Mouse (Mus musculus): ENCODE data around the gene Dhrs1. TPM values are rescaled to one million over a fixed set of nuclear protein-coding genes. Genes with fewer than 3 reads are reported as not detected.

Dhrs1 gene
- polyA plus RNA-seq, 1 experiment from 2014 or later: 60.3 TPM

DNA sequence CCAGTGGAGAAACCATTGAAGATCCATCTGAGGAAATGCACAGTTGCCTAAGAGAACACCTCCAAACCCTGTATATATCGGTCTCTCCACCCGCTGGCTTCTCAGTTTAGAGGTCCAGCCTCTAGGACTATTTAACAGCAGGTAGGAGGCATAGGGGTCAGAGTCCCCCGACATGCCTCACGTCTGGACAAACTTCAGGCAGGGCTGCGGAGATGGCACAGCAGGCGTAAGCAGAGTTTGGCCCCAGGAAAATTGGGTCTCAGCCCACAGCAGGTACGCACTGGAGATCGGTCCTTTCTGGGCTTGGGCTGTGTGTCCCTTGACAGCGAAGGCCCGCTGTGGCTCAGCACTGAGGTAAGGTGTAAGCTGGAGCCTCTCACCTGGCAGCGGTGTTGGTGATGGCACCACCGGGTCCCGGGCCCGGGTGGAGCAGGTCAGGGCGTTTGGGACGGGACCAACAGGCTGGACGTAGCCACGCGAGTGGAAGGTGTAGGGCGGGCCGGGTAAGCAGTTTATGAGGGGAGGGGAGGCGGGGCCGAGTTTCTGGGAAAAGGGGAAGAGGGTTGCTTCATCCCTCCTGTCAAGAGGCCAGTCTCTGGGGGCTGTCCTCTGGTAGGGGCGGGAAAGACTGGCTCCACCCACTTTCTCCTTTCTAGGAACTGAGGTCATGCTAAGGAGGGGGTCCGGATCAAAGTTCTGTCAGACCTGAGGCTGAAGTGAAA is 32.3 kb downstream of the Dhrs1 start:
- H3K9me3 ChIP-seq (replicated peaks; ENCODE audit: control insufficient read depth, low read length): no peaks in the 10 kb centered on the region
- 15% methylated on average over 24 of the region's 25 CpGs for WGBS (ENCODE audit: insufficient replicate concordance)
- ATAC-seq (replicated peaks; ENCODE audit: insufficient number of reproducible peaks, low FRiP score, low TSS enrichment): no peak
- peaks cover 8% of the 10 kb centered on the region; the same call in 1 of the 2 replicates for H3K4me1 ChIP-seq (ENCODE audit: control insufficient read depth, insufficient read depth, low read length)
- no peak overlapping the region for H3K9ac ChIP-seq (ENCODE audit: low read depth, low read length)
- peak overlapping the region; percentile 28 for H3K4me3 ChIP-seq (ENCODE audit: low read depth, low read length)
- H3K27me3 ChIP-seq (ENCODE audit: control insufficient read depth, insufficient read depth, low read length): peaks cover 27% of the 10 kb centered on the region
- H3K4me2 ChIP-seq: peak overlapping the region; percentile 62
- H3K36me3 ChIP-seq (ENCODE audit: control insufficient read depth, insufficient read depth, low read length): peaks cover 5% of the 10 kb centered on the region
- no peak overlapping the region for H3K27ac ChIP-seq (ENCODE audit: low read depth, low read length)

DNA sequence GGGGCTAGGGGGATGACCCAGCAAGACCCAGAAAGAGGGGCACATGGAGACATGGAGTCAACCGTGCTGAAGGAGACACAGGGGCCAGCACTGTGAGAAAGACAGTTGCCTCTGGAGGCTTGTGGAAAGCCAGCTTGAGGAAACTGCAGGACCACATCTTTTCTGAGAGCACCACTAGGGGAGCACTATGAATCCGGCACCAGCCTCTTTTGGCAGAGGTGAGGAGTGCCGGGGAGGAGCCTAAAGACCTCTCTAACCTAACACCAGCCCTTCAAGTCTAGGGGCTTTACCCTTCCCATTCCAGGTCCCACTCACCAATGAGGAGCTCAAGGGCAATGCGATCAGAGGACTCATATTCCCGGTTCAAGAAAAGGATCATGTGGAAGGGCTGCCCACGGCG is 33.7 kb downstream of the Dhrs1 start:
- Histone ChIP-seq H3K27me3 (ENCODE audit: control insufficient read depth, insufficient read depth, low read length) (peaks cover 27% of the 10 kb centered on the region), H3K4me1 (ENCODE audit: control insufficient read depth, insufficient read depth, low read length) (peaks cover 8% of the 10 kb centered on the region; the same call in 1 of the 2 replicates), H3K36me3 (ENCODE audit: control insufficient read depth, insufficient read depth, low read length) (no peaks in the 10 kb centered on the region), H3K9ac (ENCODE audit: low read depth, low read length) (no peak overlapping the region), H3K4me3 (ENCODE audit: low read depth, low read length) (no peak overlapping the region), H3K27ac (ENCODE audit: low read depth, low read length) (no peak overlapping the region), H3K9me3 (replicated peaks; ENCODE audit: control insufficient read depth, low read length) (no peaks in the 10 kb centered on the region), H3K4me2 (no peak overlapping the region)
- ATAC-seq (replicated peaks; ENCODE audit: insufficient number of reproducible peaks, low FRiP score, low TSS enrichment): no peak
- 65% methylated on average over 7 of the region's 7 CpGs for WGBS (ENCODE audit: insufficient replicate concordance)

DNA sequence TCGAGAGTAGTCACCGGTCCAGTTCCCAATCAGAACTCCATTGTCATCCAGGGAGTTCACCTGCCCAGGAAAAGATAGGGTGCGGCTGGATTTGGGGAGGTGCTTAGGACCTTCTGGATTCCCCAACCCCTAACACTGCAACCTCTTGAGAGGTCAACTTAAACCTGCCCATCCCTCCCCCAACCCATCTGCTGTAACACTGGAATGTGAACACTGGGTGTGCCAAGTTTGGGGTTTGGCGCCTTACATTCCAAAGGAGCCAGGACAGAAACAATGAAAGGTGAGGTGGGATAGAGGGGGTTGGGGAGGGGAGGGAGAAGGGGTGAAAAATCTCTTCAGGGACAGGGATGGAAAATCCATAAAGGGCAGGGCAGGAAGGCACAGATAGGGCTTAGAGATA is 36.0 kb downstream of the Dhrs1 start:
- Histone ChIP-seq H3K27me3 (ENCODE audit: control insufficient read depth, insufficient read depth, low read length) (peaks cover 27% of the 10 kb centered on the region), H3K9ac (ENCODE audit: low read depth, low read length) (no peak overlapping the region), H3K36me3 (ENCODE audit: control insufficient read depth, insufficient read depth, low read length) (no peaks in the 10 kb centered on the region), H3K4me1 (ENCODE audit: control insufficient read depth, insufficient read depth, low read length) (peaks cover 8% of the 10 kb centered on the region; the same call in 1 of the 2 replicates), H3K4me2 (no peak overlapping the region), H3K4me3 (ENCODE audit: low read depth, low read length) (no peak overlapping the region), H3K27ac (ENCODE audit: low read depth, low read length) (no peak overlapping the region), H3K9me3 (replicated peaks; ENCODE audit: control insufficient read depth, low read length) (no peaks in the 10 kb centered on the region)
- ATAC-seq (replicated peaks; ENCODE audit: insufficient number of reproducible peaks, low FRiP score, low TSS enrichment): no peak
- WGBS (ENCODE audit: insufficient replicate concordance): 77% methylated on average over 4 of the region's 4 CpGs

DNA sequence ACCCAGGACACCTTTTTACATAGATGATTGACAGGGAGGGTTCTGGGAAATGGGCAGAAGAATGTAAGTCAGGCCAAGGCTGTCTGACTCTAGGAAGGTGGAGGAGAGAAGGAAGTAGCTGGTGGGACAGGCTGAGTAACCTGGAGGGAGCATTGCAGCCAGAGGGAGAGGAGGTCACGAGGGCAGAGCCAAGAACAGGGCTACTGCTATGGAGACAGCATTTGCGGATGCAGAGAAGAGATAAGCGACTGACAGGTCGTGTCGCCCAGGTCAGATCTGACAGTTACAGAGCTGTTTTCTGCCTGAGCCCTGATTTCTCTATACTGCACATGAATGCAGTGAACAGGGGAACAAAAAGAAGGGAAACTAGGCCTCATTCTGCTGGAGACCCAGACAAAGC is 38.1 kb downstream of the Dhrs1 start:
- Histone ChIP-seq H3K9me3 (replicated peaks; ENCODE audit: control insufficient read depth, low read length) (no peaks in the 10 kb centered on the region), H3K36me3 (ENCODE audit: control insufficient read depth, insufficient read depth, low read length) (no peaks in the 10 kb centered on the region), H3K9ac (ENCODE audit: low read depth, low read length) (no peak overlapping the region), H3K4me3 (ENCODE audit: low read depth, low read length) (no peak overlapping the region), H3K27me3 (ENCODE audit: control insufficient read depth, insufficient read depth, low read length) (peaks cover 13% of the 10 kb centered on the region), H3K4me1 (ENCODE audit: control insufficient read depth, insufficient read depth, low read length) (no peaks in the 10 kb centered on the region), H3K27ac (ENCODE audit: low read depth, low read length) (no peak overlapping the region), H3K4me2 (no peak overlapping the region)
- no peak for ATAC-seq (replicated peaks; ENCODE audit: insufficient number of reproducible peaks, low FRiP score, low TSS enrichment)
- 59% methylated on average over 5 of the region's 5 CpGs for WGBS (ENCODE audit: insufficient replicate concordance)

DNA sequence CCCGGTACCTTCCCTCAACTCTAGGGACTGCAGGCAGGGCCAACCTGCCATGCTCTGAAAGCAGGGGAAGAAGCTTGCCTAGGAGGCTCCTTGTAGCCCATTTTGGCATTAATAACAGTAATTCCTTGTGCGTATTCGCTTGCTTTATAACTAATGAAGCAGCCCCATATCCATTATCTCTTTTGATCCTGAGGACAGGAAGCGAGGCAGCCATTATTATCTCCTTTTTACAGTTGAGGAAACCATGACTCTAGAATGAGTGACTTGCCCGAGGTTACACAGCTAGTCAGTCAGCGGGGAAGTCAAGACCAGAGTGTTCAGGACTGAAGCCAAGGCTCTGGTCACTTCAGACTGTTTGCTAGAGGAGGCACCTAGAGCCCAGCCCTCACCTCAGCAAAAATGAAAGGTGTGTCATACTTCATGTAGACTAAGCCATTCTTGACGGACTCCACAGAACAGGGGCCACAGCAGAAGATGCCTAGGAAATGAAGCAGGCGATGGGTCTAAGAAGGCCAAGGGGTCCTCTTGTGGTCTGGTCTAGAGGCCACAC is 39.4 kb downstream of the Dhrs1 start:
- H3K27ac ChIP-seq (ENCODE audit: low read depth, low read length): no peak overlapping the region
- no peaks in the 10 kb centered on the region for H3K9me3 ChIP-seq (replicated peaks; ENCODE audit: control insufficient read depth, low read length)

DNA sequence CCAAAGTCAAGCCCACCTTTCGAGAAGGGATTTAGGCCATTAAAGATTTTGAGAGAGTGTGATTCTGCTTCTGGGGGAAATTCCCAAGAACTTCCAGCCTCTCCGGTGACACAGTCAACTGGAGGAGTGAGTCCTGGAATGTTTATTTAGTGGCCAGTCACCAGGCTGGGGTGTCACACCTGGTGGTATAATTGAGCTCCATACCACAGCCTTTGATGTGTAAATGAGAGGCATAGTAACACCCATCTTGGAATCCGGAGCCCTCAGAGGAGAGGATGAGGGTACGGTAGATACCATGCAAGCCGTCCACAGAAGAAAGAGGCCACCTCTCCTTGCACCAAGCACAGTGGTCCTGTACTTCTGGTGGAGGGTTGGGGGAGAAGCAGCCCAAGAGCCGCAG is 42.7 kb downstream of the Dhrs1 start:
- no peak for ATAC-seq (replicated peaks; ENCODE audit: insufficient number of reproducible peaks, low FRiP score, low TSS enrichment)
- H3K9ac ChIP-seq (ENCODE audit: low read depth, low read length): no peak overlapping the region
- 52% methylated on average over 6 of the region's 6 CpGs for WGBS (ENCODE audit: insufficient replicate concordance)
- H3K27me3 ChIP-seq (ENCODE audit: control insufficient read depth, insufficient read depth, low read length): no peaks in the 10 kb centered on the region; the same call in 1 of the 2 replicates
- H3K4me3 ChIP-seq (ENCODE audit: low read depth, low read length): no peak overlapping the region
- H3K27ac ChIP-seq (ENCODE audit: low read depth, low read length): no peak overlapping the region
- no peak overlapping the region for H3K4me2 ChIP-seq
- no peaks in the 10 kb centered on the region for H3K9me3 ChIP-seq (replicated peaks; ENCODE audit: control insufficient read depth, low read length)
- no peaks in the 10 kb centered on the region for H3K4me1 ChIP-seq (ENCODE audit: control insufficient read depth, insufficient read depth, low read length)
- no peaks in the 10 kb centered on the region for H3K36me3 ChIP-seq (ENCODE audit: control insufficient read depth, insufficient read depth, low read length)

More for the DNA sequence above, 39.4 kb downstream of the Dhrs1 start:
- ATAC-seq (replicated peaks; ENCODE audit: insufficient number of reproducible peaks, low FRiP score, low TSS enrichment): no peak
- Histone ChIP-seq H3K27me3 (ENCODE audit: control insufficient read depth, insufficient read depth, low read length) (peaks cover under 1% of the 10 kb centered on the region), H3K4me1 (ENCODE audit: control insufficient read depth, insufficient read depth, low read length) (no peaks in the 10 kb centered on the region), H3K36me3 (ENCODE audit: control insufficient read depth, insufficient read depth, low read length) (no peaks in the 10 kb centered on the region), H3K9ac (ENCODE audit: low read depth, low read length) (no peak overlapping the region), H3K4me3 (ENCODE audit: low read depth, low read length) (no peak overlapping the region), H3K4me2 (no peak overlapping the region)
- 74% methylated on average over 8 of the region's 8 CpGs for WGBS (ENCODE audit: insufficient replicate concordance)

DNA sequence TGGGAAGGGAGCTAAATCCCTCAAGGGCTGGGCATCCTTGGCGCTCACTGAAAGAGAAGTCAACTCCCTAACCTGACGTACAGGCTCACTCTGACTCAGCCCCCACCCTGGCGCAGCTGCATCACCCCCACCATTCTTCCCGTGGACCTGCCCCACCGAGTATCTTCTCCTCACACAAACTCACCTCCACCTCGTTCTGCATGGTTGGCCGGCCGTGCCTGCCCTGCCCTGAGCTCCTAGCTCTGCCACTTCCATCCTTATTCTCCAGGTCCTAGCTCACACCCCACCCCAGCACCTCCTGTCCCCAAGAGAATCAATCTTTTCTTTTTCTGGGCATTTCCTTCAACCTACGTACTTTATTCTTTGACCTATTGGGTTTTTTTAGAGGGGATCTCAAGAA is 44.4 kb downstream of the Dhrs1 start:
- no peak overlapping the region for H3K4me3 ChIP-seq (ENCODE audit: low read depth, low read length)
- no peaks in the 10 kb centered on the region for H3K4me1 ChIP-seq (ENCODE audit: control insufficient read depth, insufficient read depth, low read length)
- 67% methylated on average over 9 of the region's 9 CpGs for WGBS (ENCODE audit: insufficient replicate concordance)
- no peaks in the 10 kb centered on the region for H3K36me3 ChIP-seq (ENCODE audit: control insufficient read depth, insufficient read depth, low read length)
- no peaks in the 10 kb centered on the region; the same call in 1 of the 2 replicates for H3K27me3 ChIP-seq (ENCODE audit: control insufficient read depth, insufficient read depth, low read length)
- no peak overlapping the region for H3K4me2 ChIP-seq
- no peak overlapping the region for H3K9ac ChIP-seq (ENCODE audit: low read depth, low read length)
- no peaks in the 10 kb centered on the region for H3K9me3 ChIP-seq (replicated peaks; ENCODE audit: control insufficient read depth, low read length)
- ATAC-seq (replicated peaks; ENCODE audit: insufficient number of reproducible peaks, low FRiP score, low TSS enrichment): no peak
- no peak overlapping the region for H3K27ac ChIP-seq (ENCODE audit: low read depth, low read length)

DNA sequence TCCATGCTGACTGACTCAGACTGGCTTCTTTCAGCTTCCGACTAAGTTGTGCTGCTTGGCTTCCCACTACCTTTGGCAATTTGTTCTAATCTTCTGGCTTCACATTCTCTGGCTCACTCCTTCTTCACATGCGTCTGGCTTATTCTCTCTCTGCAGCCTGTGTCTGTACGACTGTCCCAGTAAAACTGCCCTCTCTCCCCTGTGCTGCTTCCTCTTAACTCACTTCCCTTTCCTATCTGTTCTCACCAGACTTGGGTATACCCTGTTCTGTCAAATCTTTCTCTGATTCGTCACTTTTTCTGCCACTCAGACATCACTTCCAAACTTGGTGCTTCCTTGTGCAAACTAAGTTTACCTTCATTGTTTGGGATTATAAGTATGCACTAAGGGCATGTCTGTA is 48.3 kb downstream of the Dhrs1 start:
- Histone ChIP-seq H3K36me3 (ENCODE audit: control insufficient read depth, insufficient read depth, low read length) (no peaks in the 10 kb centered on the region), H3K9ac (ENCODE audit: low read depth, low read length) (no peak overlapping the region), H3K27me3 (ENCODE audit: control insufficient read depth, insufficient read depth, low read length) (no peaks in the 10 kb centered on the region; the same call in 1 of the 2 replicates), H3K4me2 (no peak overlapping the region), H3K9me3 (replicated peaks; ENCODE audit: control insufficient read depth, low read length) (no peaks in the 10 kb centered on the region), H3K27ac (ENCODE audit: low read depth, low read length) (no peak overlapping the region), H3K4me1 (ENCODE audit: control insufficient read depth, insufficient read depth, low read length) (no peaks in the 10 kb centered on the region), H3K4me3 (ENCODE audit: low read depth, low read length) (no peak overlapping the region)
- ATAC-seq (replicated peaks; ENCODE audit: insufficient number of reproducible peaks, low FRiP score, low TSS enrichment): no peak
- WGBS (ENCODE audit: insufficient replicate concordance): 72% methylated on average over 4 of the region's 4 CpGs

DNA sequence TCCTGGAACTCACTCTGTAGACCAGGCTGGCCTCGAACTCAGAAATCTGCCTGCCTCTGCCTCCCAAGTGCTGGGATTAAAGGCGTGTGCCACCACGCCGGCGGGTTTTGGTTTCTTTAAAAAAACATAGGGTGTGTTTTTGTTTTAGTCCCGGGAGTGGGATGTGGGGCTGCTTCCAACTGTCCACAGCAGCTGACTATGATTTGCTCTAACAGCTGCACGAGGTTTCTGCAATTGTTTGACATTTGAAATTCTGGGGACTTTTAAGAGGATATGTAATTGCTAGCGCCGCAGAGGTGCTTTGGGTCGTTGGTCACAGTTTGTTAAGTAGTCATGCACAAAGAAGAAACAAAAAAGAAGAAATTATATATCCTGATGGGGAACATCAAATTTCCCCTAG is 56.1 kb downstream of the Dhrs1 start:
- no peaks in the 10 kb centered on the region for H3K9me3 ChIP-seq (replicated peaks; ENCODE audit: control insufficient read depth, low read length)
- WGBS (ENCODE audit: insufficient replicate concordance): 79% methylated on average over 10 of the region's 10 CpGs

More for the DNA sequence above, 56.1 kb downstream of the Dhrs1 start:
- H3K4me3 ChIP-seq (ENCODE audit: low read depth, low read length): no peak overlapping the region
- H3K9ac ChIP-seq (ENCODE audit: low read depth, low read length): no peak overlapping the region
- no peak for ATAC-seq (replicated peaks; ENCODE audit: insufficient number of reproducible peaks, low FRiP score, low TSS enrichment)
- no peak overlapping the region for H3K27ac ChIP-seq (ENCODE audit: low read depth, low read length)
- H3K36me3 ChIP-seq (ENCODE audit: control insufficient read depth, insufficient read depth, low read length): no peaks in the 10 kb centered on the region
- no peaks in the 10 kb centered on the region for H3K27me3 ChIP-seq (ENCODE audit: control insufficient read depth, insufficient read depth, low read length)
- H3K4me1 ChIP-seq (ENCODE audit: control insufficient read depth, insufficient read depth, low read length): no peaks in the 10 kb centered on the region
- no peak overlapping the region for H3K4me2 ChIP-seq

Measured in heart, embryonic 11.5 days (tissue).